Mouse (Mus musculus): ENCODE data around the gene Chp1.
"Not testable (repeated sequence)": the region's sequence is repeated elsewhere in the genome, so short reads cannot be mapped to it uniquely, and the experiment has no call there.

Chp1 gene

GRCm38 (mm10) chr2:119547522-119548370, at the start of gene Chp1, which contains the start of gene Exd1:
Gene Chp1, plus strand, starts transcription at chr2:119547697.
Gene Exd1, minus strand, starts transcription at chr2:119547627.
- DNase-seq = peak; percentile 99 to 100

- no peak for DNase-seq
Observed at GRCm38 (mm10) chr2:119498859-119499258, 48.6 kb upstream of the Chp1 start.

GRCm38 (mm10) chr2:119500965-119501652, 46.4 kb upstream of the Chp1 start:
- DNase-seq = no peak

- no peak for DNase-seq
Observed at GRCm38 (mm10) chr2:119507108-119507507, 40.4 kb upstream of the Chp1 start.

GRCm38 (mm10) chr2:119508518-119508917, 39.0 kb upstream of the Chp1 start:
- not testable (repeated sequence) for DNase-seq

- DNase-seq = no peak
Observed at GRCm38 (mm10) chr2:119510856-119511255, 36.6 kb upstream of the Chp1 start.

GRCm38 (mm10) chr2:119512292-119512691, 35.2 kb upstream of the Chp1 start:
- DNase-seq = no peak

- no peak for DNase-seq
Observed at GRCm38 (mm10) chr2:119514026-119514522, 33.4 kb upstream of the Chp1 start.

- DNase-seq = no peak
Observed at GRCm38 (mm10) chr2:119516811-119517210, 30.7 kb upstream of the Chp1 start.

- DNase-seq = peak in 1 of 2 experiments; percentile 3
Observed at GRCm38 (mm10) chr2:119520550-119520949, 26.9 kb upstream of the Chp1 start.

GRCm38 (mm10) chr2:119523836-119524235, 23.7 kb upstream of the Chp1 start:
- no peak for DNase-seq

- DNase-seq = no peak
Observed at GRCm38 (mm10) chr2:119525422-119525821, 22.1 kb upstream of the Chp1 start.

GRCm38 (mm10) chr2:119538802-119539201, 8.7 kb upstream of the Chp1 start:
- no peak for DNase-seq

- DNase-seq = peak; percentile 22 to 24
Observed at GRCm38 (mm10) chr2:119542106-119542505, 5.4 kb upstream of the Chp1 start.

GRCm38 (mm10) chr2:119543656-119544055, 3.8 kb upstream of the Chp1 start:
- DNase-seq = no peak

- DNase-seq = peak; percentile 67 to 77
Observed at GRCm38 (mm10) chr2:119546848-119547521, 512 bp upstream of the Chp1 start.

GRCm38 (mm10) chr2:119548371-119548660, 819 bp downstream of the Chp1 start:
- DNase-seq = no peak

GRCm38 (mm10) chr2:119548691-119549090, 1.2 kb downstream of the Chp1 start:
- DNase-seq = no peak

- DNase-seq = no peak
Observed at GRCm38 (mm10) chr2:119549678-119550077, 2.2 kb downstream of the Chp1 start.

GRCm38 (mm10) chr2:119558039-119558438, 10.5 kb downstream of the Chp1 start:
- DNase-seq = no peak

GRCm38 (mm10) chr2:119558737-119559340, 11.3 kb downstream of the Chp1 start:
- peak in 1 of 2 experiments; percentile 13 for DNase-seq

- DNase-seq = no peak
Observed at GRCm38 (mm10) chr2:119561794-119562193, 14.3 kb downstream of the Chp1 start.

GRCm38 (mm10) chr2:119565284-119565683, 17.8 kb downstream of the Chp1 start:
- no peak for DNase-seq
